Mouse (Mus musculus) kidney, postnatal 0 days (tissue): Measurements from ENCODE around the gene Slc36a3. TPM values are rescaled to one million over a fixed set of nuclear protein-coding genes. Genes with fewer than 3 reads are reported as not detected.

Experiments
- ATAC-seq: fragments of 200-750 bp; cut with Nextera tagmentation; replicated peaks from 2 replicates; pipeline ENCODE4 v1.8.0; 2017; ENCODE audit warnings: low read depth, moderate number of reproducible peaks, moderate TSS enrichment, moderate library complexity; ENCODE audit not compliant: low FRiP score
- DNase-seq: peaks from one replicate; pipeline ENCODE4 v3.0.0-alpha.2; 2016; ENCODE audit warnings: low spot score
- H3K27ac ChIP-seq: fragments of 300-500 bp; sonication (generic); 2 replicates; pipeline ENCODE4 v1.5.1; 2014; ENCODE audit warnings: mild to moderate bottlenecking
- H3K27me3 ChIP-seq: fragments of 300-500 bp; sonication (generic); 2 replicates; pipeline ENCODE4 v1.6.1; 2014; ENCODE audit warnings: low read length, mixed read lengths; ENCODE audit not compliant: insufficient read depth
- H3K36me3 ChIP-seq: fragments of 300-500 bp; sonication (generic); 2 replicates; pipeline ENCODE4 v1.6.1; 2014; ENCODE audit warnings: low read length, mixed read lengths; ENCODE audit not compliant: insufficient read depth
- H3K4me1 ChIP-seq: fragments of 300-500 bp; sonication (generic); replicated peaks from 2 replicates; pipeline ENCODE4 v1.6.1; 2014; ENCODE audit warnings: antibody characterized with exemption, low read length, mixed read lengths; ENCODE audit not compliant: insufficient read depth
- H3K4me2 ChIP-seq: fragments of 300-500 bp; sonication (generic); 2 replicates; pipeline ENCODE4 v1.6.1; 2014; ENCODE audit warnings: mild to moderate bottlenecking, low read length, moderate library complexity, mixed read lengths
- H3K4me3 ChIP-seq: fragments of 300-500 bp; sonication (generic); replicated peaks from 2 replicates; pipeline ENCODE4 v1.5.1; 2014; ENCODE audit warnings: low read depth, low read length
- H3K9ac ChIP-seq: fragments of 300-500 bp; sonication (generic); 2 replicates; pipeline ENCODE4 v1.6.1; 2014; ENCODE audit warnings: low read depth, low read length
- H3K9me3 ChIP-seq: fragments of 300-500 bp; sonication (generic); replicated peaks from 2 replicates; pipeline ENCODE4 v1.6.1; 2016; ENCODE audit warnings: low read length, inconsistent platforms, mixed read lengths
- CTCF ChIP-seq: IDR thresholded peaks from 2 replicates; pipeline ENCODE4 v1.5.1; 2016; ENCODE audit warnings: antibody characterized with exemption, low read depth, mild to moderate bottlenecking, moderate library complexity
- WGBS: fragments of 180-500 bp; shearing (Covaris S2); extraction: QIAGEN DNeasy Blood & Tissue Kit; methylation state at CpG from one replicate; pipeline ENCODE4 v1.1.7; 2014; 5-methylcytosine and 5-hydroxymethylcytosine counted together
- polyA plus RNA-seq: library from polyadenylated mRNA; unstranded; fragments of >200 nt; fragmentation: Nextera tagmentation; extraction: Ambion mirVana; gene quantifications from 2 replicates; pipeline ENCODE4 v1.2.1, GENCODE M21; 2015

Slc36a3 gene
- polyA plus RNA-seq, 1 experiment from 2014 or later: not detected

DNA sequence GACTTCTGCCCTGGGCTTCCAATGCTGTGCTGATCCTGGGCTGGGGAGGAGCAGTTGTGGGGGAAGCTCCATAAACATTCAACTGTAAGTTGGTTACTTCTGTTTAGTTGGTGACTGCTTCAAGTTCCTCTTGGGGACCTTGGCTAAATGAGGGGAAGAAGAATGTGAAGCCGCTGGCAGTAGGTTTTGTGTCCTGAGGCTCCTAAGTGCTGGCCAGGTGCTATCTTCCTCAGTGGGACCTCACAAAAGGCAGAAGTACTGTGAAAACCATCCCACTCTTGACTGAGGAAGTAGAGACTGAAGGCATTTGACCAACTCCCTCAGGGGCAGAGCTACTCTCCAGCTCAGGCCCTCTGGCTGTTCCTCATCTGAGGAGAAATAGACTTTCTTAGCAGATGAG is 44.9 kb downstream of the Slc36a3 start:
- Histone ChIP-seq H3K9me3 (no peaks in the 10 kb centered on the region), H3K9ac (no peak overlapping the region), H3K4me2 (no peak overlapping the region), H3K36me3 (0 out of 2 replicates have a peak, but pooled peaks cover 4% of the 10 kb centered on the region), H3K4me3 (no peak overlapping the region), H3K27ac (no peak overlapping the region), H3K4me1 (0 out of 2 replicates have a peak, but pooled peaks cover 8% of the 10 kb centered on the region), H3K27me3 (no peaks in the 10 kb centered on the region)
- no peak for ATAC-seq
- TF ChIP-seq CTCF: no peak
- 76% methylated on average over 1 of the region's 1 CpGs for WGBS
- DNase-seq: no peak

DNA sequence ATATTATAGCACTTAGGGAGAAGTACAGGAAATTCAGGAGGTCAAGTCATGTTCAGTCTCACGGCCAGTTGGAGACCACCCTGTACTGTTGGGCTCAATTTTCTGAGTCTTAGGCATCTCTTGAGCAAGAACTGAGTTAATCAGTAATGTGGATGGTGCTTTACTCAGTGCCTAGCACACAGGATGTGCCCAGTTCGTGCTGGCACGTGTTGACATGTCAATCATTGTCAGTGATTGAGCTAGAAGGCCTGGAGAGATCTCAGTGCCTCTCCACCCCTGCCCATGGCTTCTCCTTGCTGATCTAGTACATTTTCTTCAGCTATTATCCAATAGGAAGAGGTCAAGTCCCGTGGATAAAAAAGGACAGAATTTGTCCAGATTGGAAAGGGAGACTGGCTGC is 46.1 kb downstream of the Slc36a3 start:
- Histone ChIP-seq H3K27ac (no peak overlapping the region), H3K4me1 (0 out of 2 replicates have a peak, but pooled peaks cover 2% of the 10 kb centered on the region), H3K4me3 (no peak overlapping the region), H3K36me3 (0 out of 2 replicates have a peak, but pooled peaks cover 4% of the 10 kb centered on the region), H3K9ac (no peak overlapping the region), H3K27me3 (no peaks in the 10 kb centered on the region), H3K9me3 (no peaks in the 10 kb centered on the region), H3K4me2 (no peak overlapping the region)
- TF ChIP-seq CTCF: no peak
- 65% methylated on average over 4 of the region's 4 CpGs for WGBS
- ATAC-seq (peak; percentile 60), DNase-seq (no peak)

DNA sequence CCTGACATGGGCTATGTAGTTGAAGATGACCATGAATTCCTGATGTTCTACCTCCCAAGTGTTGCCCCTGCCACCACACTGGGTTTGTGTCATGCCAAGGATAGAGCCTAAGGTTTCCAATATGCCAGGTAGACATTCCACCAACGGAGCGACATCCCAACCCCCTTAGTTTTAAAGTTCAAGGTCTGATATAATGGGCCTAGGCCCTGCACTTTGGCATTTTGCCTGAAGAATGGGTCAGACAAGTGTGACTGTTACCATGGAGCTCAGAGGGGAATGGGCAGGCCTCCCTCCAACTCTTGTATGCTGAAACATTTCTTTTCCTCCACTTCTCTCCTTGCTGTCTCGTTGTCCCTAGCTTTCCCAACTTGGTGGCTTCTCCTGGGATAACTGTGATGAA is 48.3 kb downstream of the Slc36a3 start:
- Histone ChIP-seq H3K4me3 (no peak overlapping the region), H3K27me3 (no peaks in the 10 kb centered on the region), H3K4me1 (peaks cover 4% of the 10 kb centered on the region; the same call in 1 of the 2 replicates), H3K9me3 (no peaks in the 10 kb centered on the region), H3K36me3 (0 out of 2 replicates have a peak, but pooled peaks cover 4% of the 10 kb centered on the region), H3K4me2 (no peak overlapping the region), H3K27ac (no peak overlapping the region), H3K9ac (no peak overlapping the region)
- ATAC-seq (peak; percentile 70; the same call in 1 of the 2 replicates), DNase-seq (no peak)
- WGBS: 70% methylated on average over 3 of the region's 3 CpGs
- TF ChIP-seq CTCF: no peak

DNA sequence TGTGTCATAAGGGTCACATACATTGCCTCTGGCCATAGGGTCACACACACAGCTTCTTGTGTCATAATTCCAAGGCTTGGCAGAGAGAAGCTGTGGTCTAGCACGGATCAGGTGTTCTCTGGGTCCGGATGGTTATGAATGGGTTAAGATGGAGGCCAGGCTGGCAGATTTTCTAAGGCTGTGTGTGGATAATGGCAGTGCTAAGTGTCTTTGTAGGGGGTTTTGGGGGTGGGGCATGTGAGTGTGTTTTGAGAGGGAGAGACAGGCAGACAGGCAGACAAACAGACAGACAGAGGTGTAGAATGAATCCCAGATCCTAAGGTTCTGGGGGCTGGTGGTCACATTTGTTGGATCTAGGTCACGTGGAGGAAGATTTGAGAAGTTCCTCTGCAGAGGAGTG is 49.5 kb downstream of the Slc36a3 start:
- ATAC-seq (no peak), DNase-seq (no peak)
- WGBS: 86% methylated on average over 3 of the region's 3 CpGs
- Histone ChIP-seq H3K36me3 (0 out of 2 replicates have a peak, but pooled peaks cover 4% of the 10 kb centered on the region), H3K27me3 (no peaks in the 10 kb centered on the region), H3K27ac (no peak overlapping the region), H3K4me3 (no peak overlapping the region), H3K9ac (no peak overlapping the region), H3K4me2 (no peak overlapping the region), H3K4me1 (peaks cover 5% of the 10 kb centered on the region; the same call in 1 of the 2 replicates), H3K9me3 (no peaks in the 10 kb centered on the region)
- no peak for TF ChIP-seq CTCF

DNA sequence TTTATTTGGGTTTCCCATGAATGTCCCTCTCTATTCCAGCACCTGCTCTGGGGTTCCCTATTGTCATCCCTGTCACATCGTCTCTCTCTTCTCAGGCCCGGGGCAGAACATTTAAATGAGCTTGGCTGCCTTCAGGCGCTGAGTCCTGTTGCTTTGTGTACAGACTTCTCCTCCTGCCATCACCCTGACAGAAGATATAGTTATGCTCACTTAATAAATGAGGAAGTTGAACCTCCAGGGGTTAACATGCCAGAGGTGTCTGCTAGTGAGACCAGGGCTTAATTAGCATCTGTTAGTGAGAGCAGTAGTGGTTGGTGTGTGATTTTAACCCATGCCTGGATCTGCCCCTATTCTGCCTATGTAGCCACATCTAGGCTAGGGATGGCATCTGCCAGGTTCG is 51.6 kb downstream of the Slc36a3 start:
- Histone ChIP-seq H3K4me1 (peaks cover 10% of the 10 kb centered on the region; the same call in 1 of the 2 replicates), H3K9me3 (no peaks in the 10 kb centered on the region), H3K9ac (no peak overlapping the region), H3K4me3 (no peak overlapping the region), H3K27ac (no peak overlapping the region), H3K36me3 (no peaks in the 10 kb centered on the region), H3K27me3 (no peaks in the 10 kb centered on the region), H3K4me2 (no peak overlapping the region)
- TF ChIP-seq CTCF: no peak
- DNase-seq (no peak), ATAC-seq (no peak)
- WGBS: 61% methylated on average over 4 of the region's 4 CpGs

- Histone ChIP-seq H3K4me2 (peak overlapping the region; percentile 67; the same call in 1 of the 2 replicates), H3K4me1 (peaks cover 10% of the 10 kb centered on the region; the same call in 1 of the 2 replicates), H3K9me3 (no peaks in the 10 kb centered on the region), H3K27me3 (no peaks in the 10 kb centered on the region), H3K4me3 (no peak overlapping the region), H3K9ac (no peak overlapping the region), H3K36me3 (no peaks in the 10 kb centered on the region), H3K27ac (no peak overlapping the region)
- DNase-seq (no peak), ATAC-seq (no peak)
- no peak for TF ChIP-seq CTCF
- WGBS: 91% methylated on average over 8 of the region's 8 CpGs
These were observed 52.3 kb downstream of the Slc36a3 start for GRCm38 (mm10) chr11:55099019-55099771.
